Mouse (Mus musculus) layer of hippocampus, adult 9-10 months (tissue): ENCODE measurements around the gene Bcl2l15.

Source experiments
- DNase-seq: peaks from one replicate; pipeline ENCODE4 v3.0.0; 2022; ENCODE audit warnings: low spot score

Gene Bcl2l15

DNA sequence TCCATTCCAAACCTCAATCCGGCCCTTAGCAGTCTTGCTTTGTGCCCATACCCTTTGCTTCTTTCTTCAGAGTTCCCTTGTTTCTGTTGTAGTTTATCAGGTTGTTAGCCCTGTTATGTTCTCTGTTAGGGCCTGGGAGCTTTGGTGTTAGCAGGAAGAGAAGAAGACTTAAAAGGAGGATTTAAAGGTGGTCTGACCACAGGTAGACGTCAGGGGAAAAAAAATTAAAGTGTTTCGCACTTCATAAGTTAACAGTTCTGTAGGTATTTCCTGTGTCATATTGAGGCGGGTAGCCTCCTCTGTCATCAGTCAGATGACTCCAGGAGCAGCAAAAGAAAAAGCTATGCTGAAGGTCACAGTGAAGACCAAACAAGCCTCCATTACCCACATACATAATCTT is 35.6 kb downstream of the Bcl2l15 start:
- no peak for DNase-seq

DNA sequence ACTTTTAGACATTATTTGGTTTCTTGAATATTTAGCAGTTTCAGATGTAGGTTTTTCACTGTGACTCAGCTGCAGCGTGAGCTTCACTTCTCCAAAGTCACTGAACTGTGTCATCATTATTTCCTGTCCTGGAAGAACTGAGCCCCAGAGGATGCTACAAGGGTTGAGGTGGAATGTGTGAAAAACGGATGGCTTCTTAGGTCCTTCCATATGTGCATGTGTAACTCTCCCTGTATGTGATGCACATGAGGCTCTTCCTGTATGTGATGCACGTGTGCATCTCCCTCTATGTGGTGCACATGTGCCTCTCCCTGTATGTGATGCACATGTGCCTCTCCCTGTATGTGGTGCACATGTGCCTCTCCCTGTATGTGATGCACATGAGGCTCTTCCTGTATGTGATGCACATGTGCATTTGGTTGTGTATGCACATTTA is 40.3 kb downstream of the Bcl2l15 start:
- no peak for DNase-seq

DNA sequence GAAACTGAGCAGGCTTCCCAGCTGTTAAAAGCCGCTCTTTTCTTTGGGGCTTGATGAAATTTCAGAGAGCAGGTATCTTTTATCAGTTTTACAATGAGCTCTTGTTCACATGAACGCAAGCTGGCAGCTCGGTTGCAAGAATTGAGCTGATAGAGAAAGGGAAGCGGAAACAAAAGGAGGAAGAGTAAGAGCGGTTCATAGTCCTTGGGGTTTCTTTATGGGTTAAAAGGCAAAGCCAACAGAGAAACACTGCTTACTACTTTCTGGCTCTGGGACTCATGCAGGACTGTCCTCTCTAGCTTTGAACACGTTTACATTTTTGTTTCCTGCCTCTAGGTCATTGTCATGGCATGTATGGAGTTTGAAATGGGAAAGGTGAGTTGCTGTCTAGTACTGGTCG is 41.9 kb downstream of the Bcl2l15 start:
- no peak for DNase-seq

DNA sequence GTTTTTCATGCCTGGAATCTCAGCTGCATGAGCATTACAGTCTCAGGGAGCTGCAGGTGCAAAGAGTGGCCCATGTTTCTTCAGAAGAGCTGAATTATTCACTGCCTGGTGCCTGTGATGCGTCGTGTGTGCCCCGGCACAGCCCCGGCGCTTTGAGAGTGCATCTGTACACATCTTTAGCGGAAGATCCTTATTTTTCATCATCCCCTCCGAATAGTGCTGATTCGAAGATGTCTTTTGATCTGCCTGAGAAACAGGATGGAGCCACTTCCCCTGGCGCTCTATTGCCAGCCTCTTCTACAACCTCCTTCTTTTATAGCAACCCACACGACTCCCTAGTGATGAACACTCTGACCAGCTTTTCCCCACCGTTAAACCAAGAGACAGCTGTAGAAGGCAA is 53.5 kb downstream of the Bcl2l15 start:
- no peak for DNase-seq

DNA sequence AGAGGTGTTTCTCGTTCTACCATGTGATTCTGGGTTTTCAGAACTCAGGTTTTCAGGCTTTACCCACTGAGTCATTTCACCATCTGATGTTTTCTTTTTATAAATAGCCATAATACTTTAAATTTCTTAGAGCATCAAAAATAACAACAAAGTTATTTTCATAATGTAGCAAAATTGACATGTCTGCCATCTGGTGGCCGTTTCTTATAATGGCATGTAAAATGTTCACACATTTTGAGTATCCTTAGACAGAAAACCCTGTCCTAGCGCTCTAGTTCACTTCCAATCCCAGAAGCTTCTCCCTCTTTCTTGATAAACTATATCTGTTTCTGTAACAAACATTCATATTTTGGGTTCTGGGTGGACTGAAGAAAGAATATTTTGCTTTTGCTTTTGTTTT is 55.2 kb downstream of the Bcl2l15 start:
- DNase-seq: peak; percentile 35

DNA sequence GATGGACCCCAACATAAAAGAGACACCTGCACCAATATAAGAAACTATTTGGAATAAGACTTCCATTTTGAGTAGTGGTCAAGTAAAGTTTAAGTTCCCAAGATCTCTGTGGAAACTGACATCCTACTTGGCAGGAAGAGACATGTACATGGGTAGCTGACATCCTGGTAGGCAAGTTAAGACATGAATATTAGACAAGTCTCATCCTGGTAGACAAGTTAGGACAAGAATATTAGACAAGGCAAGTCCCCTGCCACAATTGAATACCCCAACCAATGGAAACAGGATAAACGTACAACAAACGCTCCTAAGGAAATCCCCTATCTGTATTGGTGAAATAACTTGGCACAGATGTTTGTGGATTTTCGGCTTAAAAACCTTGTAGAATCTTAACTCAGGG is 61.0 kb downstream of the Bcl2l15 start:
- no peak for DNase-seq
